Mouse (Mus musculus): Measurements from ENCODE around the gene Fam217a. TPM values are rescaled to one million over a fixed set of nuclear protein-coding genes. Genes with fewer than 3 reads are reported as not detected.
"Not testable (repeated sequence)": the region's sequence is repeated elsewhere in the genome, so short reads cannot be mapped to it uniquely, and the experiment has no call there.

Fam217a gene
- polyA plus RNA-seq, 1 experiment from 2014 or later = 0.75 TPM

DNA sequence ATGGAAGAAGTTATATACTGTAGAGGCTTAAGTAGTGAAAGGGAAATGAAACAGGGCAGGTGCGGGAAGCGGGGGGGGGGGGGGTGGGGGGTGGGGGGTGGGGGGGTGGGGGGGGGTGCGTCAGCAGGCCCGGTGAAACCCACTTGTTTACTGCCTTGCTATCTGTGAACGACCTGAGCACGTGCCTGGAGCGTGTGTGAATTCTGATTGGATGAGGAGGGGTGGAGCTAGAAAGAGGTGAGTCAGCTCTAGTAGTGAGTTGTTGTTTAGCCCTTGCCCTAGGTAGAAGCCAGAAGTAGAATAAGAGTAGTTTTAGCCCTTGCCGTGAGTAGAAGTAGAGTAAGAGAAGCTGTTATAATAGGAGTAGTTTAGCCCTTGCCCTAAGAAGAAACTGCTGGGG is 62.9 kb downstream of the Fam217a start:
- not testable (repeated sequence) for H3K4me1 ChIP-seq (replicated peaks); H3K4me2 ChIP-seq; H3K9ac ChIP-seq; ATAC-seq (ENCODE audit: low read depth); H3K27me3 ChIP-seq; H3K27ac ChIP-seq (replicated peaks); H3K36me3 ChIP-seq; H3K9me3 ChIP-seq; H3K4me3 ChIP-seq
- 54% methylated on average over 6 of the region's 8 CpGs for WGBS

Other genes with a start within 250 kb of the Fam217a start
- gene Fam50b, start 189.5 kb downstream of the Fam217a start, polyA plus RNA-seq (2015; fragmentation: Nextera tagmentation; extraction: Ambion mirVana) = not detected in 2 replicates
- 59.9 and 67.4 TPM in 2 replicates for gene Prpf4b, start 49.0 kb downstream of the Fam217a start, polyA plus RNA-seq (2015; fragmentation: Nextera tagmentation; extraction: Ambion mirVana)
- not detected in 2 replicates for gene 4933417A18Rik, start 99 bp upstream of the Fam217a start, polyA plus RNA-seq (2015; fragmentation: Nextera tagmentation; extraction: Ambion mirVana)
- 0.29 and 0.37 TPM in 2 replicates for gene Eci3, start 39.5 kb upstream of the Fam217a start, polyA plus RNA-seq (2015; fragmentation: Nextera tagmentation; extraction: Ambion mirVana)
- gene Eci2, start 102.8 kb upstream of the Fam217a start, polyA plus RNA-seq (2015; fragmentation: Nextera tagmentation; extraction: Ambion mirVana) = 120 and 127 TPM in 2 replicates

All from neural tube, embryonic 13.5 days (tissue).